21 mouse cellular contexts compared by ENCODE assay signal in genomic region chr2:75684526-75684925, GRCm38 (mm10). TPM values are rescaled to one million over a fixed set of nuclear protein-coding genes. Genes with fewer than 3 reads are reported as not detected.
DNase-seq lines count a peak whose midpoint lies in the region; ATAC-seq and TF ChIP-seq lines count a peak whose summit lies in the region.
"Had no signal": no experiment of that assay in that cellular context is flagged by ENCODE, and none has a peak within 500 bp of the region (broad histone marks: within the 10 kb centered on the region; RNA-seq: fewer than 3 reads in every experiment).

No protein-coding gene starts in this region.

- H3K4me3 ChIP-seq in kidney, adult 2 months (ENCODE audit: insufficient read depth, low read depth, low read length): no peak overlapping the region
- H3K4me3 ChIP-seq in megakaryocyte, embryonic 14.5 days (replicated peaks): peak overlapping the region; percentile 88
- H3K4me3 ChIP-seq in bone marrow macrophage, adult 2 months (ENCODE audit: insufficient read depth, low read length): no peak overlapping the region; the same call in 1 of the 2 replicates
- H3K4me3 ChIP-seq: embryonic facial prominence, embryonic 15.5 days; hindbrain, embryonic 13.5 days; left cerebral cortex, adult 2 months; limb, embryonic 10.5 days; midbrain, embryonic 12.5 days had no signal

- H3K36me3 ChIP-seq in kidney, adult 2 months (ENCODE audit: control insufficient read depth, insufficient read depth, low read length): no peaks in the 10 kb centered on the region
- peaks cover 85% of the 10 kb centered on the region for H3K36me3 ChIP-seq in megakaryocyte, embryonic 14.5 days (replicated peaks; ENCODE audit: low read length)
- H3K36me3 ChIP-seq: embryonic facial prominence, embryonic 15.5 days; hindbrain, embryonic 13.5 days; midbrain, embryonic 12.5 days had no signal

- TF ChIP-seq CTCF in kidney, adult 2 months (conservative IDR thresholded peaks at IDR 0.05; ENCODE audit: insufficient read depth, insufficient read length, low read depth, low read length): no peak
- TF ChIP-seq CTCF in bone marrow macrophage, adult 2 months (IDR thresholded peaks at IDR 0.05; ENCODE audit: low read depth, low read length): no peak

- ATAC-seq in megakaryocyte, adult 5-6 weeks (ENCODE audit: poor library complexity, severe bottlenecking): no peak
- no peak for ATAC-seq in erythroblast, adult 5-6 weeks (replicated peaks; ENCODE audit: low FRiP score, poor library complexity, severe bottlenecking)
- ATAC-seq: inflammation-experienced regulatory T-cells, adult 6 months had no signal

- peak overlapping the region; percentile 90 for H3K27ac ChIP-seq in kidney, adult 2 months (ENCODE audit: insufficient read depth, low read depth, low read length)
- peak overlapping the region; percentile 99 for H3K27ac ChIP-seq in bone marrow macrophage, adult 2 months (ENCODE audit: insufficient read depth, low read depth, low read length)
- H3K27ac ChIP-seq: embryonic facial prominence, embryonic 15.5 days; hindbrain, embryonic 13.5 days; left cerebral cortex, adult 2 months; limb, embryonic 10.5 days; midbrain, embryonic 12.5 days had no signal

- no peaks in the 10 kb centered on the region for H3K9me3 ChIP-seq in megakaryocyte, embryonic 14.5 days
- H3K9me3 ChIP-seq: embryonic facial prominence, embryonic 15.5 days; G1E; hindbrain, embryonic 13.5 days; limb, embryonic 10.5 days; midbrain, embryonic 12.5 days had no signal

- WGBS in kidney, adult 2 months: 45% methylated on average over 3 of the region's 3 CpGs

- peak; percentile 66 for DNase-seq in kidney, adult 2 months
- DNase-seq in kidney, postnatal 10 days: no peak
- DNase-seq in left cerebral cortex, adult 8-10 months (ENCODE audit: low spot score in 2 of 2): no peak
- DNase-seq: adrenal gland, postnatal 14 days; cerebellum, adult 2 months; cerebellum, postnatal 36 days; gastrocnemius, postnatal 10 days; kidney, adult 9 months; lung, adult 2 months; lung, postnatal 4 days had no signal

- H3K4me1 ChIP-seq in kidney, adult 2 months (ENCODE audit: control insufficient read depth, insufficient read depth, low read length): peaks cover 54% of the 10 kb centered on the region
- peaks cover 96% of the 10 kb centered on the region for H3K4me1 ChIP-seq in megakaryocyte, embryonic 14.5 days
- peaks cover 76% of the 10 kb centered on the region for H3K4me1 ChIP-seq in bone marrow macrophage, adult 2 months (ENCODE audit: control insufficient read depth, insufficient read depth, low read length)
- H3K4me1 ChIP-seq: midbrain, embryonic 12.5 days had no signal

- TF ChIP-seq POLR2A in kidney, adult 2 months (IDR thresholded peaks at IDR 0.05; ENCODE audit: low read depth, low read length): no peak
- TF ChIP-seq POLR2A in bone marrow macrophage, adult 2 months (IDR thresholded peaks at IDR 0.05; ENCODE audit: borderline replicate concordance, low read depth, low read length): no peak

- no peaks in the 10 kb centered on the region for H3K27me3 ChIP-seq in kidney, adult 2 months (replicated peaks; ENCODE audit: control insufficient read depth, insufficient read depth, low read length)
- H3K27me3 ChIP-seq in megakaryocyte, embryonic 14.5 days (replicated peaks): no peaks in the 10 kb centered on the region
- H3K27me3 ChIP-seq: embryonic facial prominence, embryonic 15.5 days; hindbrain, embryonic 13.5 days; midbrain, embryonic 12.5 days had no signal

RNA-seq across cellular contexts. Expression of gene Nfe2l2, which starts 19.9 kb away (rescaled TPM):
- 58.0 and 59.5 TPM in 2 replicates for polyA plus RNA-seq in kidney, adult 2 months (2012; rRNA removed)
- 11.9 and 34.2 TPM in 2 replicates for polyA plus RNA-seq in megakaryocyte, embryonic 14.5 days (2012; ENCODE audit: insufficient read depth, low replicate concordance)
- total RNA-seq in megakaryocyte, adult 5-6 weeks (2015): 148 TPM in 2 replicates
- 81.2 and 94.4 TPM in 2 replicates for total RNA-seq in megakaryocyte, adult 5-6 weeks (2017)
- 266 and 269 TPM in 2 replicates for polyA plus RNA-seq in bone marrow macrophage, adult 2 months (2012; ENCODE audit: insufficient read depth, insufficient read length, missing spikeins)
- total RNA-seq in erythroblast, adult 5-6 weeks (2015; ENCODE audit: low replicate concordance): 52.5 and 91.5 TPM in 2 replicates
- 30.5 and 34.6 TPM in 2 replicates for total RNA-seq in erythroblast, adult 5-6 weeks (2017; ENCODE audit: low replicate concordance)
- 10 to 100 TPM; 14.1 to 20.5 (median 17.9) TPM for total RNA-seq in left cerebral cortex, adult 8-10 months (2022)

RNA-seq across cellular contexts. Expression of gene Hnrnpa3, which starts 25.5 kb away (rescaled TPM):
- polyA plus RNA-seq in kidney, adult 2 months (2012; rRNA removed): 16.2 and 34.0 TPM in 2 replicates
- polyA plus RNA-seq in megakaryocyte, embryonic 14.5 days (2012; ENCODE audit: insufficient read depth, low replicate concordance): 28.2 and 136 TPM in 2 replicates
- total RNA-seq in megakaryocyte, adult 5-6 weeks (2015): 596 and 620 TPM in 2 replicates
- total RNA-seq in megakaryocyte, adult 5-6 weeks (2017): 223 and 241 TPM in 2 replicates
- 183 and 208 TPM in 2 replicates for polyA plus RNA-seq in bone marrow macrophage, adult 2 months (2012; ENCODE audit: insufficient read depth, insufficient read length, missing spikeins)
- total RNA-seq in erythroblast, adult 5-6 weeks (2015; ENCODE audit: low replicate concordance): 181 and 187 TPM in 2 replicates
- total RNA-seq in erythroblast, adult 5-6 weeks (2017; ENCODE audit: low replicate concordance): 98.5 and 192 TPM in 2 replicates
- total RNA-seq in left cerebral cortex, adult 8-10 months (2022): 100 to 1,000 TPM; 254 to 299 (median 281) TPM
